ENCODE assay signal across 34 mouse cellular contexts in genomic region chr6:92176450-92176849, GRCm38 (mm10).
"Had no signal": no experiment of that assay in that cellular context is flagged by ENCODE, and none has a peak within 500 bp of the region (broad histone marks: within the 10 kb centered on the region; RNA-seq: fewer than 3 reads in every experiment).

No protein-coding gene starts in this region.

- H3K4me2 ChIP-seq: heart, embryonic 11.5 days; heart, embryonic 12.5 days; heart, embryonic 13.5 days; heart, embryonic 15.5 days; hindbrain, embryonic 12.5 days; hindbrain, embryonic 13.5 days; hindbrain, embryonic 14.5 days; hindbrain, embryonic 15.5 days; intestine, embryonic 15.5 days; kidney, embryonic 15.5 days had no signal

- ATAC-seq: hindbrain, embryonic 16.5 days; hindbrain, postnatal 0 days; intestine, embryonic 15.5 days; intestine, embryonic 16.5 days; intestine, postnatal 0 days had no signal

- H3K4me1 ChIP-seq: heart, embryonic 13.5 days; heart, embryonic 15.5 days; hindbrain, embryonic 10.5 days; hindbrain, embryonic 12.5 days; hindbrain, embryonic 13.5 days; hindbrain, embryonic 15.5 days; intestine, embryonic 15.5 days; kidney, embryonic 15.5 days had no signal

- H3K4me3 ChIP-seq: heart, embryonic 12.5 days; heart, embryonic 13.5 days; heart, embryonic 15.5 days; hindbrain, embryonic 10.5 days; hindbrain, embryonic 12.5 days; hindbrain, embryonic 13.5 days; hindbrain, embryonic 15.5 days; intestine, embryonic 15.5 days; kidney, embryonic 15.5 days; layer of hippocampus, adult 2 months; left cerebral cortex, adult 2 months had no signal

- H3K9ac ChIP-seq: heart, embryonic 12.5 days; heart, embryonic 13.5 days; heart, embryonic 15.5 days; hindbrain, embryonic 12.5 days; hindbrain, embryonic 13.5 days; hindbrain, embryonic 14.5 days; hindbrain, embryonic 15.5 days; intestine, embryonic 15.5 days; kidney, embryonic 15.5 days had no signal

- H3K27me3 ChIP-seq: heart, embryonic 12.5 days; heart, embryonic 13.5 days; heart, embryonic 15.5 days; hindbrain, embryonic 12.5 days; hindbrain, embryonic 13.5 days; hindbrain, embryonic 15.5 days; intestine, embryonic 15.5 days; kidney, embryonic 15.5 days had no signal

- H3K9me3 ChIP-seq: heart, embryonic 12.5 days; heart, embryonic 15.5 days; hindbrain, embryonic 12.5 days; hindbrain, embryonic 15.5 days; intestine, embryonic 15.5 days had no signal

- DNase-seq: heart, postnatal 10 days; heart, postnatal 14 days; heart, postnatal 36 days; heart, postnatal 4 days; kidney, adult 11 months; kidney, adult 18-20 months; kidney, adult 2 months; kidney, adult 8-10 months; kidney, adult 9 months; kidney, postnatal 10 days; kidney, postnatal 14 days; kidney, postnatal 25 days; kidney, postnatal 36 days; kidney, postnatal 4 days; layer of hippocampus, adult 9-11 months; layer of hippocampus, postnatal 36 days had no signal

- H3K27ac ChIP-seq: heart, embryonic 13.5 days; heart, embryonic 15.5 days; hindbrain, embryonic 10.5 days; hindbrain, embryonic 12.5 days; hindbrain, embryonic 13.5 days; hindbrain, embryonic 14.5 days; hindbrain, embryonic 15.5 days; hindbrain, postnatal 0 days; intestine, embryonic 15.5 days; kidney, embryonic 15.5 days; kidney, postnatal 0 days; layer of hippocampus, adult 2 months; left cerebral cortex, adult 2 months had no signal
